Mouse (Mus musculus): Measurements from ENCODE around the gene Dscaml1.

The Dscaml1 gene

GRCm38 (mm10) chr9:45572787-45573492 is 146.5 kb downstream of the Dscaml1 start:
- DNase-seq (ENCODE audit: low read depth) = no peak

- no peak for DNase-seq (ENCODE audit: low read depth)
Measured at GRCm38 (mm10) chr9:45573493-45573815, 147.0 kb downstream of the Dscaml1 start.

- no peak for DNase-seq (ENCODE audit: low read depth)
Measured at GRCm38 (mm10) chr9:45574021-45574420, 147.6 kb downstream of the Dscaml1 start.

- no peak for DNase-seq (ENCODE audit: low read depth)
Measured at GRCm38 (mm10) chr9:45580069-45580795, 153.8 kb downstream of the Dscaml1 start.

- no peak for DNase-seq (ENCODE audit: low read depth)
Measured at GRCm38 (mm10) chr9:45586475-45586874, 160.0 kb downstream of the Dscaml1 start.

GRCm38 (mm10) chr9:45587704-45588103 is 161.3 kb downstream of the Dscaml1 start:
- no peak for DNase-seq (ENCODE audit: low read depth)

GRCm38 (mm10) chr9:45589867-45590266 is 163.4 kb downstream of the Dscaml1 start:
- DNase-seq (ENCODE audit: low read depth) = peak; percentile 27

GRCm38 (mm10) chr9:45591061-45591460 is 164.6 kb downstream of the Dscaml1 start:
- no peak for DNase-seq (ENCODE audit: low read depth)

GRCm38 (mm10) chr9:45592374-45592773 is 165.9 kb downstream of the Dscaml1 start:
- DNase-seq (ENCODE audit: low read depth) = no peak

GRCm38 (mm10) chr9:45598117-45598516 is 171.7 kb downstream of the Dscaml1 start:
- DNase-seq (ENCODE audit: low read depth) = no peak

GRCm38 (mm10) chr9:45599377-45599776 is 172.9 kb downstream of the Dscaml1 start:
- no peak for DNase-seq (ENCODE audit: low read depth)

- no peak for DNase-seq (ENCODE audit: low read depth)
Measured at GRCm38 (mm10) chr9:45607337-45607736, 180.9 kb downstream of the Dscaml1 start.

GRCm38 (mm10) chr9:45608097-45609031 is 181.9 kb downstream of the Dscaml1 start:
- no peak for DNase-seq (ENCODE audit: low read depth)

- no peak for DNase-seq (ENCODE audit: low read depth)
Measured at GRCm38 (mm10) chr9:45610336-45611060, 184.1 kb downstream of the Dscaml1 start.

- no peak for DNase-seq (ENCODE audit: low read depth)
Measured at GRCm38 (mm10) chr9:45614616-45615015, 188.2 kb downstream of the Dscaml1 start.

GRCm38 (mm10) chr9:45617889-45618288 is 191.5 kb downstream of the Dscaml1 start:
- no peak for DNase-seq (ENCODE audit: low read depth)

- no peak for DNase-seq (ENCODE audit: low read depth)
Measured at GRCm38 (mm10) chr9:45618443-45618842, 192.0 kb downstream of the Dscaml1 start.

GRCm38 (mm10) chr9:45620049-45620448 is 193.6 kb downstream of the Dscaml1 start:
- DNase-seq (ENCODE audit: low read depth) = no peak

GRCm38 (mm10) chr9:45620920-45621319 is 194.5 kb downstream of the Dscaml1 start:
- no peak for DNase-seq (ENCODE audit: low read depth)

- DNase-seq (ENCODE audit: low read depth) = no peak
Measured at GRCm38 (mm10) chr9:45625889-45626446, 199.5 kb downstream of the Dscaml1 start.

- DNase-seq (ENCODE audit: low read depth) = no peak
Measured at GRCm38 (mm10) chr9:45632520-45632919, 206.1 kb downstream of the Dscaml1 start.

GRCm38 (mm10) chr9:45633036-45633435 is 206.6 kb downstream of the Dscaml1 start:
- no peak for DNase-seq (ENCODE audit: low read depth)
